In the genomic region with DNA sequence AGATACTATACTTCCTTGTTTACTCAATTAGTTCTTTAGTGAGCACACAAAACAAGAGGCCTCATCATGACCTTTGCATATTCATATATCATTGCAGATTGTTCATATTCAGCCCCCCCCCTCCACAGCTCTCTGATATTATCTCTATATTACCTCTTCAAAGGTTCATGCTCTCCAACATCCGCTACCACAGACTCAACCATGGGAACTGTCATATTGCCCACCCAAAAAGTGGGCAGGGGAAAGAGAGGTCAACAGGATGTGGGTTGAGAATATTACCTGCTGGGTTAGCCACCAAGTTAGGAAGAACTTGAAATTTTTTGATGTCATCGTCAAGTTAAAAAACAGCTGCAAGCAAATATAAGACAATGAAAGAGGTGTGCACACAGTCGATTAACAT, we compare ENCODE assay signal across 31 mouse cellular contexts. TPM values are rescaled to one million over a fixed set of nuclear protein-coding genes. Genes with fewer than 3 reads are reported as not detected.
"Had no signal": no experiment of that assay in that cellular context is flagged by ENCODE, and none has a peak within 500 bp of the region (broad histone marks: within the 10 kb centered on the region; RNA-seq: fewer than 3 reads in every experiment).

No protein-coding gene starts in this region.

RNA-seq across cellular contexts. Expression of gene Art2b, which starts 29.9 kb away (rescaled TPM):
- total RNA-seq: gastrocnemius, adult 2 months; gastrocnemius, postnatal 10 days; gastrocnemius, postnatal 25 days; gastrocnemius, postnatal 4 days; granulocyte monocyte progenitor cell, adult 5-6 weeks; heart, adult 8-10 months; heart, postnatal 14 days; heart, postnatal 36 days; hindbrain, postnatal 0 days; layer of hippocampus, adult 18-20 months; layer of hippocampus, adult 8-10 months; layer of hippocampus, postnatal 14 days; layer of hippocampus, postnatal 36 days; left cerebral cortex, adult 18-20 months; left cerebral cortex, adult 8-10 months; left cerebral cortex, postnatal 10 days; left cerebral cortex, postnatal 25 days; left cerebral cortex, postnatal 4 days had no signal
- polyA plus RNA-seq: frontal cortex, adult 2 months; heart, embryonic 10.5 days; heart, embryonic 12.5 days; heart, embryonic 14.5 days; heart, postnatal 0 days; hindbrain, embryonic 11.5 days; hindbrain, embryonic 13.5 days; hindbrain, embryonic 15.5 days; hindbrain, postnatal 0 days; kidney, embryonic 15.5 days; kidney, postnatal 0 days; limb, embryonic 11.5 days; limb, embryonic 13.5 days; limb, embryonic 15.5 days had no signal
